Mouse (Mus musculus) right cerebral cortex, adult 18-20 months (tissue): ENCODE measurements around the gene Hrh1.

Experiments
- DNase-seq: peaks from one replicate; pipeline ENCODE4 v3.0.0; 2022; ENCODE audit warnings: mixed read lengths

Gene Hrh1

GRCm38 (mm10) chr6:114408278-114408677 is 10.5 kb downstream of the Hrh1 start:
- no peak for DNase-seq

- DNase-seq = no peak
Measured at GRCm38 (mm10) chr6:114411913-114412312, 14.2 kb downstream of the Hrh1 start.

- peak; percentile 68 for DNase-seq
Measured at GRCm38 (mm10) chr6:114414510-114414909, 16.8 kb downstream of the Hrh1 start.

DNA sequence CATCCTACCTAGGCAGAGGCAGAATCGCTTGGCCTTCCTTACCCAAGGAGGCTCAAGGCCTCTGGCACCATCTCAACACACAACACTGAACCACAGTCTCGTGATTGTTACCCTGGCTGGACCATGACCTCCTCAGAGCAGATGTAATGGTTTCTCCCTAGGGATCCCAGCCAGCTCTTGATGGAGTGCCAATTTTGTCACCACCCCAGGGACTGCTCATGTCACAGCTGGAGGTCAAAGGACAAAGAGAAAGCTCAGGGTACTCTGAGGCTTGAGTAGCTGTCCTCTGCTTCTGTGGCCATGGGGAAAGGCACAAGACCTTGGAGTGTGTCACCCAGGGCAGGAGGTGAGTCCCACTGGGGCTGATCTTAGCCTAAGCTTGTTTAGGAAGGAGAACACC is 20.3 kb downstream of the Hrh1 start:
- DNase-seq = no peak

- DNase-seq = no peak
Measured at GRCm38 (mm10) chr6:114421061-114421460, 23.3 kb downstream of the Hrh1 start.

DNA sequence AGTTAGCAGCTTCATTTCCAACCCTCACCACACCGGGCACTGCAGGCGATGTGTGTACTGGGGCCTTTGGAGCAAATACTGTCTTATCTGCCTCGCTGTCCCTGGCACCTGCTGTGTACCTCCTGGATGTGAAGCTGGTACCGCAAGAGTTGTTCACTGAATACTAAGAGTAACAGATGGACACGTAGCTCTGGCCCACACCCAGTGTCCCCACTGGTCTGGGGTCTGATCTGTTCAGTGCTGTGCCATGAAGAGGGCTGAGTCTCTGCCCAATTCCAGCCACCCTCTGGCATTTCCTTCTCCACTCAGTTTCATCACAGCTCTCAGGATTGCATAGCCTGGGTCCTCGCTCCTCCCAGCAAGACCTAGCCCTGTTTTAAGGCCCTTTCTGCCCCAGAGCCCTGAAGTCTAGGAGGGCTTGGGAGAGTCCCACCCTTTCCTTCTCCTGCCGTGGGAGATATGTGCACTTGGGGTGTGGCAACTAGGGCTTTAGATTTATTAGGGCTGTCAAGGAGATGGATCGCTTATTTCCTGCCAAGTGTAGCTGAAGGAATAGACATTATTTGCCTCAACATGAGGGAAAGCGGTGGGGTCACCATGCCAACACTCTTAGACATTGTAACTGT is 25.4 kb downstream of the Hrh1 start:
- DNase-seq = no peak

DNA sequence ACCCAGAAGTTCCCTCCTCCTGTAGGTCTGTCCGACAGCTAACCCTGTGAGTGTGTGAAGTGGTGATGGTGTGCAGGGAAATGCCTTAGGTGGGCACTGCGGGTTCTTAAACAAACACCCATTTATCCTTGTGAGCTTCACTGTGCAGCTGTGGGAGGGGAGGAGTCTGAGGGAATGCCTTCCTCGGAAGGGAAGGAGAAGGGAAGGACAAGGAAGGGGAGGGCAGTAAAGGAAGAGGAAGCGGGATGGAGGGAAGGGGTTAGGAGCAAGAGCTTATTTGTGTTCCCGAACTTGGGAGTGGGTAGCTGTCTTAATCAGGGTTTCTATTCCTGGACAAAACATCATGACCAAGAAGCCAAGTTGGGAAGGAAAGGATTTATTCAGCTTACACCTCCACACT is 27.6 kb downstream of the Hrh1 start:
- peak; percentile 52 for DNase-seq

- no peak for DNase-seq
Measured at GRCm38 (mm10) chr6:114427641-114428040, 29.9 kb downstream of the Hrh1 start.

DNA sequence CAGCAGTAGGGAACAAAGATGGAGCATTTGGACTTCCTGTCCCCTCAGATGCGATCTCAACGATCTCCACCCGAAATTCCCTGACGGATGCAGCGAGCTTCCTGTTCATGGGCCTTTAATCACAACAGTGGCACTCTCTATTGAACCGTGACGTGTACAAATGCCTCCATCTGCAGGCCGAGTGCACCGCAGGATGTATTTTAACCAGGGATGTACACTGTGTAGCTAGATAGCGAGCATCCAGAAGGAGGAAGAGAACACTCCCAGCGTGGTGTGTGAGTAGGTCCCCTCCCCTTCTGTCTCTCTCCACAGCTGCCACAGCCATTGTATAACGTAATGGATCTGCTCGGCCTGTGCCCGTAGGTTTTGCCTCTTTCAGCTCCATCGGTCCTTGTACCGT is 31.1 kb downstream of the Hrh1 start:
- DNase-seq = no peak

DNA sequence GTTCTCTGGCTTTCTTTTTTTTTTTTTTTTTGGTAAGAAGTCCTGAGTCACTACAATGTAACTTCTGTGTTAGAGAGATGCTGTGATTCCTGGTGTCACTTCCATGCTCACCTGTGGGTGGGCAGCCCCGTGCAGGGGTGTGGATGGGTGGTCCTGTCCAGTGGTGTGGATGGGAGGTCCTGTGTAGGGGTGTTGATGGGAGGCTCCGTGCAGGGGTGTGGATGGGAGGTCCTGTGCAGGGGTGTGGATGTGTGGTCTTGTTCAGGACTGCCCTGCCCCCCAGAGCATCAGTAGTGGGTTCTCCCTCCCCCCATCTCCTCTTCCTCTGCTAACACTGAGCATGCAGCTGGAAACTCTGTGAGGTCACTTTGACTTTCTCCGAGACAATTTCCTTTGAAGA is 34.9 kb downstream of the Hrh1 start:
- no peak for DNase-seq

GRCm38 (mm10) chr6:114434524-114434923 is 36.8 kb downstream of the Hrh1 start:
- DNase-seq = no peak

GRCm38 (mm10) chr6:114440302-114440701 is 42.6 kb downstream of the Hrh1 start:
- no peak for DNase-seq

- DNase-seq = no peak
Measured at GRCm38 (mm10) chr6:114440788-114441453, 43.2 kb downstream of the Hrh1 start.

DNA sequence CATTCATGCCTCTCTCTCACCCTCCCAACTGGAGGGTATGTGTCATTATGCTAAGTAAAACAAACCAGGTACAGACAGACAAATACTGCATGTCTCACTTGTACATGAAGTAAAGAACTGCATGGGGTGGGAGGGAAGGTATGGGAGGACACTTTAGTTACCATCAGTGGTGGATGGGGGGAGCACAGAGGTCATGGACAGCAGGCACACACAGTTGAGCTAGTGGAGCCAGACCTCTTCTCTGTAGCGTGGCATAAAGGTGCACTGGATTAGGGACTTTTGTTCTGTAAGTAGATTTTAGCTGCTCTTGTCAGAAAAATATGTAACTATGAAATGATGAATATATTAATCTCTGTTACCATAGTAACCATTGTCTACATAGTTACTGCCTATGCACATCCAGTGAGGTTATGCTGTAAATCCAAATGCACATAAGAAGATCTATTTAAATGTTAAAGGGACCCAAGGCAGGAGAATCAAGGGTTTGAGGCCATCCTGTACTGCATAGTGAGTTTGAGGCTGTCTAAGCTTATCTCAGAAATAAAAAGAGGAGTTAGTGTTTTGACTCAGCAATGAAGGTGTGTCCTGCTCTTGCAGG is 46.6 kb downstream of the Hrh1 start:
- no peak for DNase-seq

DNA sequence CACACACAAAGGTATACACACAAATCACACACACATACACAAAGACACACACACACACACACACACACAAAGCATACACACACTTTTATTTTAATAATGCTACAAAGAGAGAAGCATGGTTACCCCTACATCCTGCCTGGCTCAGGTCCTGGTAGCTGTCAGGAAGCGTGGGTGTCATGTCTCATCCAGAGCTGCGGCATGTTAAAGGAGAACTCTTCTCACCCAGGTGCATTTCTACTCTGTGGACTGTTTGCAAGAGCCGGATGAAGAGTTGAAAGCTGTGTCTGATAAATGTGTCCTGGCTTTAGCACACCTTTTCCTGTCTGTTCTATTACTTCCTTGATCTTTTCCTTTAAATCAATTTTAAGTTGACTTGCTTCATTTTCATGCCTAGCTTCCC is 47.2 kb downstream of the Hrh1 start:
- no peak for DNase-seq

DNA sequence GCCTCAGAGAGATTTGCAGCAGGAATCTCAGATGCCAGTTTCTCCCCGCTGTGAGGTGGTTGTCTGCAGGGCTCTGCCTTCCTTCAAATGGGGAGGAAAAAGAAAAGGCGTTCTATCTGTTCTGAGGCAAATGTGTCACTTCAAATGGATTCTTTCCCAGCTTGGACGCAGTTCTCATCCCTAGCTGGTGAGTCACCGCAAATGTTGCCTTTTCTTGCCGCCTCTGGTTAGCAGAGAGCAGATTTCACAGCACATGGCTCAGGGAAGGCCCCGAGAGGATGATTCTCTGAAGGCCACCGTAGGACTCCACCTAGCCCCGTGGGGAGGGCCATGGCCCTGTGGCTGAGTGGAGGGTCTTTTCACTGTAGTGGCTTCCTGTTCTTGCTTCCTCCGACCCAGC is 51.2 kb downstream of the Hrh1 start:
- DNase-seq = peak; percentile 87

DNA sequence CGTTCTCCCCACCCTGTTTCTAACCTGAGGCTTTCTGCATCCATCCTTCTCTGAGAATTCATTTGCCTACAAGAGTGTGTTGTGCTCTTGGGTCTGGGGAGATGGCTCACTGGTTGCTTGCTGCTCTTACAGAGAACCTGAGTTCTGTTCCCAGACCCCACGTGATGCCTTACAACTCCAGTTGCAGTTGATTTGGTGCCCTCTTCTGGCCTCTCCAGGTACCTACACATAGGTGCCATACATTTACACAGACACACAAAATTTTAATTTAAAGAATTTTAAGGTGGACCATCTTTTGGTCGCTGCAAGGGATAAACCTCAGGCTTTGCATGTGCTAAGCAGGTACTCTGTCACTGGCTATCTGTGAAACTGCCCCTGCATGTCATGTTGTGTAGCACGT is 57.5 kb downstream of the Hrh1 start:
- no peak for DNase-seq

DNA sequence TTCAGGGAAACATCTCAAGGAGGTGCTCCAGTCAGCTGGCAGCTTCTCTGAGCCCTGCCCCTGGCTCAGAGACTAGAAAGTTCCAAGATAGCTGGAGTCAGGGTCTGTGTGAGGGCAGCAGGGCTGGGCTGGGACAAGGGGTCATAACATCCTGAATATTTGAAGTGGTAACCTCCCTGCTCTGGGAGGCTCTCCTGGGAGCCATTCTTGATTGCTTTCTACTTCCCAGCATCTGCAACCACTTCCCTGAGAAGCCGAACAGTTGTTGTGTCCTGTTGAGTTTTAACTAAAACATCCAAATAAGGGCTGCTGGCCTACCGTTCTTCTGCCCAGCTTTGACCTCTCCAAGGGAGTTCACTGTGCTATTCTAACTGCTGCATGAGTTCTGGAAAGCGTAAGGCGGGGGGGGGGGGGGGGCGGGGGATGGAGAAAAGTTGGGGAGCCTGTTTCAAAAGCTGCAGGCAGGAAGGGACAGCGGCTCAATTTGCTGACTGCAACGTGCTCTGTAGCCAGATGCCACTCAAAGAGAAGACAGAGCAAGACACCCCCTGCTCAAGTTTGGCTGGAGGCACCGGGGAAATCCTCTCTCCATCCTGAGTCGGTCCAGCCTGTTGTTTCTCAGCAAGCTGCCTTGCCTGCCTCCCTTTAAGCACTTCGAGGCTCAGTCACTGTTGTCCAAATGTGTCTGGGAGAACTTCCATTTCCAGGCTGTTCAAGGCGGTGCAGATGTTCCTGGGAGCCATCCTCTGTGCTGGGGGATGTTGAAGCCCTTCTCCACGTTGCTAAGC is 58.7 kb downstream of the Hrh1 start:
- no peak for DNase-seq

GRCm38 (mm10) chr6:114457299-114457698 is 59.6 kb downstream of the Hrh1 start:
- DNase-seq = no peak

- DNase-seq = peak; percentile 47
Measured at GRCm38 (mm10) chr6:114458191-114458590, 60.5 kb downstream of the Hrh1 start.

DNA sequence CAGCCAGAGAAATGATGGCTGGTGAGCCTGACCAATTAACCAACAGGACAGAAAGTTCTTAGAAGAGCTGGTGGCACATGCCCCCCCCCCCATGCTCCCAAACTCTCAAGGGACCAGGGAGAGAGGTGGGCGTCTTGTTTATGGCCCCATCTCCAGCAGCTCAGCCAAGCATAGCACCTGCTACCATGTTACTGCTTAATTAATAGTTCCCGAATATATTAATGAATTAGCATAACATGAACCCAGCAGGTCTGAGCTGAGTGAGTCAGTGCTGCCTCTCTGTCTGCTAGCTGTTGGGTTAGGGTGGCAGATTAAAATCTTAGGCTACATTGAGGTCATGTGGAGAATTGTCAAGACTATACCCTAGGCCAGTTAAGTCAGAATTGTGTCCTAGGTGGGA is 62.2 kb downstream of the Hrh1 start:
- DNase-seq = no peak

DNA sequence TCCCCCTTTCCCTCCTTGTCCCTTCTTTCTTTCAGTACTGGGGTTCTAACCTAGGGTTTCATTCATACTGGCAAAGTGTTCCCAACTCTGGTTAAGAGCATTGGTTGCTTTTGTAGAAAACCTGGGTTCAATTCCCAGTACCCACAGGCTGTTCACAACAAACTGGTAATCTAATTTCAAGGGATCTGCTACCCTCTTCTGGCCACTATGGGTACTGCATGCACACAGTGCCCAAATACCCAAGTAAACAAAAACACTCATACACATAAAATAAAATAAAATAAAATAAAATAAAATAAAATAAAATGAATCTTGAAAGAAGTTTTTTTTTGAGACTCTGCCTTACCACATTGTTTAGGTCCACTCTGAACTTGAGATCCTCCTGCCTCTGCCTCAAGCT is 63.8 kb downstream of the Hrh1 start:
- no peak for DNase-seq

GRCm38 (mm10) chr6:114462747-114463146 is 65.0 kb downstream of the Hrh1 start:
- DNase-seq = no peak

- DNase-seq = no peak
Measured at GRCm38 (mm10) chr6:114473541-114473940, 75.8 kb downstream of the Hrh1 start.
